Mouse (Mus musculus) myocyte (in vitro differentiated cells): Measurements from ENCODE around the gene Insr.

ENCODE experiments used
- CEBPB ChIP-seq: IDR thresholded peaks from 2 replicates; pipeline ENCODE4 v1.6.1; 2011; ENCODE audit warnings: mild to moderate bottlenecking, moderate library complexity; ENCODE audit not compliant: poor library complexity, insufficient read depth, severe bottlenecking
- E2F4 ChIP-seq: IDR thresholded peaks from one replicate; pipeline ENCODE4 v1.6.1; 2011; ENCODE audit warnings: mild to moderate bottlenecking, control low read depth, moderate library complexity; ENCODE audit not compliant: insufficient read depth
- MAX ChIP-seq: IDR thresholded peaks from one replicate; pipeline ENCODE4 v1.6.1; 2011; ENCODE audit warnings: low read depth, mild to moderate bottlenecking, control low read depth
- POLR2A ChIP-seq: IDR thresholded peaks from one replicate; pipeline ENCODE4 v1.6.1; 2011; ENCODE audit warnings: low read depth, mild to moderate bottlenecking, control low read depth, moderate library complexity; ENCODE audit not compliant: insufficient read length
- POLR2AphosphoS2 ChIP-seq: IDR thresholded peaks from one replicate; pipeline ENCODE4 v1.6.1; 2011; ENCODE audit warnings: low read depth, control low read depth; ENCODE audit not compliant: insufficient read length
- TCF3 ChIP-seq: IDR thresholded peaks from one replicate; pipeline ENCODE4 v1.6.1; 2011; ENCODE audit warnings: low read depth, control low read depth; ENCODE audit not compliant: insufficient read length

DNA sequence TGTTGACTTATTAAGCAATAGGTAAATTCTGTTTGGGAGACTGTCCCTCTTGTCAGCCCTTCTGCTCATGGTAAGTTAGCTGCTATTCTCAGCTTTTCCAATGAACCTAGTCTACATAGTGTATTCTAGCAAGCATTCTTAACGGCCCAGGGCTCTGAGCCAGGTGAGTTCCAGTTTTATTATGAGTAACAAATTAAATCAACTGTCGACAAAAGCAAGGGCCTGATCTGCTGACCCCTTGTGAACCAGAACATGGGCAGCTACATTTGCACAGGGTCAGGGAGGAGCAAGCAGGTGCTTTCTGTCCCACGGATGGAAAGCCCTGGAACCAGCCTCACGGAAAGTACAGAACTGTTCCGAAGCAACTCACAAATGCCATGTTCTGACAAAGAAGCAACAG lies 52.0 kb downstream of the Insr start:
- no peak for TF ChIP-seq POLR2A
- TF ChIP-seq POLR2AphosphoS2 = no peak
- TF ChIP-seq MAX = no peak
- TF ChIP-seq CEBPB = no peak
- TF ChIP-seq E2F4 = no peak
- no peak for TF ChIP-seq TCF3
